Mouse (Mus musculus) stomach, embryonic 14.5 days (tissue): ENCODE results near the gene Ppp1r12c. TPM values are rescaled to one million over a fixed set of nuclear protein-coding genes. Genes with fewer than 3 reads are reported as not detected.

Experiments used
- ATAC-seq: fragments of 200-750 bp; cut with Nextera tagmentation; 2 replicates; pipeline ENCODE4 v1.8.0; 2017; ENCODE audit warnings: low read depth, moderate TSS enrichment; ENCODE audit not compliant: insufficient number of reproducible peaks, insufficient read depth, low FRiP score
- H3K27ac ChIP-seq: fragments of 300-500 bp; sonication (generic); 2 replicates; pipeline ENCODE4 v1.5.1; 2014; ENCODE audit warnings: mild to moderate bottlenecking, low read length, moderate library complexity, mixed read lengths
- H3K27me3 ChIP-seq: fragments of 300-500 bp; sonication (generic); 2 replicates; pipeline ENCODE4 v1.6.1; 2014; ENCODE audit warnings: low read length, control low read depth, mixed read lengths; ENCODE audit not compliant: control insufficient read depth, insufficient read depth
- H3K36me3 ChIP-seq: fragments of 300-500 bp; sonication (generic); 2 replicates; pipeline ENCODE4 v1.6.1; 2014; ENCODE audit warnings: mild to moderate bottlenecking, control low read depth, low read length, moderate library complexity, mixed read lengths; ENCODE audit not compliant: control insufficient read depth, insufficient read depth
- H3K4me1 ChIP-seq: fragments of 300-500 bp; sonication (generic); 2 replicates; pipeline ENCODE4 v1.6.1; 2014; ENCODE audit warnings: low read length, control low read depth, mixed read lengths; ENCODE audit not compliant: control insufficient read depth, insufficient read depth
- H3K4me2 ChIP-seq: fragments of 300-500 bp; sonication (generic); replicated peaks from 2 replicates; pipeline ENCODE4 v1.6.1; 2014; ENCODE audit warnings: low read depth, low read length, control low read depth
- H3K4me3 ChIP-seq: fragments of 300-500 bp; sonication (generic); 2 replicates; pipeline ENCODE4 v1.5.1; 2014; ENCODE audit warnings: low read depth, low read length, control low read depth
- H3K9ac ChIP-seq: fragments of 300-500 bp; sonication (generic); replicated peaks from 2 replicates; pipeline ENCODE4 v1.6.1; 2014; ENCODE audit warnings: low read depth, mild to moderate bottlenecking, control low read depth, low read length, moderate library complexity, mixed read lengths
- H3K9me3 ChIP-seq: fragments of 300-500 bp; sonication (generic); 2 replicates; pipeline ENCODE4 v1.6.1; 2016; ENCODE audit warnings: low read depth, low read length, control low read depth; ENCODE audit not compliant: control insufficient read depth
- WGBS: fragments of 180-500 bp; shearing (Covaris S2); extraction: QIAGEN DNeasy Blood & Tissue Kit; methylation state at CpG from one replicate; pipeline ENCODE4 v1.1.7; 2014; 5-methylcytosine and 5-hydroxymethylcytosine counted together
- polyA plus RNA-seq: library from polyadenylated mRNA; unstranded; fragments of >200 nt; fragmentation: Nextera tagmentation; extraction: Ambion mirVana; gene quantifications from 2 replicates; pipeline ENCODE4 v1.2.1, GENCODE M21; 2014

Gene Ppp1r12c
- polyA plus RNA-seq, 1 experiment from 2014 or later = 47.2 TPM

DNA sequence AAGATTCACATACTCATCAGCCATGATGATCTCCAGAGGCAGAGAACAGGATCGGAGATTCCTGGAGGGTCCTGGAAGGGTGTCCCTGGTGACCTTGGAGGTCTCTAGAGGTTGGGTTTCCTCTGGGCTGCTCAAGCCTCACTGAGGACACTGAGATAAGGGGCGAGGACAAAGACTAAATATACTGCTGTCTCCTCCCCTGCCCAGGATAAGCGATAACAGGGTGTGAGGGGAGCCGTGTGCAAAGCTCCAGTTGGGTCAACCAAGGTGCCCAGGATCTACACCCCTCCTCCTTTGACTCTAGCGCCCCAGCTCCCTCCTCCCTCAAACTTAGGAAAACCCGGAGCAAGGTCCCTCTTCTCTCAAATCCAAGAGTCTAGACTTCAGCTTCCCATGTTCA is 20.8 kb upstream of the Ppp1r12c start:
- no peak for ATAC-seq
- H3K9me3 ChIP-seq = no peaks in the 10 kb centered on the region
- WGBS = 72% methylated on average over 6 of the region's 6 CpGs
- H3K27me3 ChIP-seq = no peaks in the 10 kb centered on the region
- no peaks in the 10 kb centered on the region for H3K36me3 ChIP-seq
- no peak overlapping the region for H3K27ac ChIP-seq
- no peaks in the 10 kb centered on the region for H3K4me1 ChIP-seq
- H3K4me3 ChIP-seq = no peak overlapping the region
- no peak overlapping the region for H3K4me2 ChIP-seq
- no peak overlapping the region for H3K9ac ChIP-seq

DNA sequence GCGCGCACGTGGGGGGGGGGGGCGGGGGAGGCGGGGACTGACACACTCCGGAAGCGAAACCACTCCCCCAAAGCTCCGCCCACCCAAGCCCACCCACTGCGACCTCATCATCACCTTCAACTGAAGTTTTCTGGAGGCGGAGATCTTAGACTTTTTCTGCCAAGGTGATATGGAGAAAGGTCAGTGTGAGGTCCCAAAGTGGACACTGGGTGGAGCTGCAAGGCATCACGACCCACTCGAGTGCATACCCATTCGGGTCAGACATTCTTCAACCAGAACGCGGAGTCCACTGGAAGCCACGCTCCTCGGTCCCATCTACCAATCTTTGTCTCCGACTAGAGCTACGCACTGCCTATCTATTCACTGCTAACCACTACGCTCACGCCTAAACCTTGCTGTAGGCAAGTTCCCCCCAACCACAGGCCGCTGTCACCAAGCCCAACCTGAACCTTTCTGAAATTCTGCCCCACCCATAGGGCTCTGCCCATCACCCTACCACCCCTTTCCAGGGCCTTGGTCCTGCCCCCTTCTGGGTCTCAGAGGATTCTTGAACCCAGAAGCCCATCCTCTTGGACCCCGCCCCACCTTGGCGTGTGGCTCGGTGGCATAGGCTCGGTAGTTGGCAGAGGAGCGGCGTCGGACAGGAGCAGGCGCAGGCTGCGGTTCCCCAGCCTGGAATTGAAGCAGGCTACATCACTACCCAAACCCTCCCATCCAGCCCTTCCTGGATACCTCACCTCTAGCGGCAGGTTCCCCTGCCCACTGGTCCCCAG is 19.9 kb upstream of the Ppp1r12c start:
- Histone ChIP-seq H3K4me2 (peak overlapping the region; percentile 46), H3K9me3 (no peaks in the 10 kb centered on the region), H3K9ac (no peak overlapping the region), H3K27ac (no peak overlapping the region), H3K27me3 (no peaks in the 10 kb centered on the region), H3K4me1 (peaks cover 1% of the 10 kb centered on the region; the same call in 1 of the 2 replicates), H3K36me3 (no peaks in the 10 kb centered on the region), H3K4me3 (peak overlapping the region; percentile 11; the same call in 1 of the 2 replicates)
- ATAC-seq = no peak
- 32% methylated on average over 30 of the region's 32 CpGs for WGBS

DNA sequence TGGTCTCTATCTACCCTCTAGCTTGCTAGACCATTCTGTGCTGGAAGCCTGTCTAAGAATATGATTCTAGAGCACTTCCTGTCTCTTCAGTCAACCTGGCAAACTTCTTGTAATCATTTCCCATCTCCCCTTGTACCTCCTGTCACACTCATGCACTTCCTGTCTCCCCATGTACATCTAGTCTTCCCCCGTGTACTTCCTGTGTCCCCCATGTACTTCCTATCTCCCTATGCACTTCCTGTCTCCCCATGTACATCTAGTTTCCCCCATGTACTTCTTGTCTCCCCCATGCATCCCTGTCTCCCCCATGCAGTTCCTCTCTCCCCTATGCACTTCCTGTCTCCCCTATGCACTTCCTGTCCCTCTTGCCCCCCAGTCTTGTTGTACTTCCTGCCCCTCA is 17.0 kb upstream of the Ppp1r12c start:
- 71% methylated on average over 1 of the region's 1 CpGs for WGBS
- Histone ChIP-seq H3K4me1 (peaks cover 24% of the 10 kb centered on the region), H3K27ac (no peak overlapping the region)

DNA sequence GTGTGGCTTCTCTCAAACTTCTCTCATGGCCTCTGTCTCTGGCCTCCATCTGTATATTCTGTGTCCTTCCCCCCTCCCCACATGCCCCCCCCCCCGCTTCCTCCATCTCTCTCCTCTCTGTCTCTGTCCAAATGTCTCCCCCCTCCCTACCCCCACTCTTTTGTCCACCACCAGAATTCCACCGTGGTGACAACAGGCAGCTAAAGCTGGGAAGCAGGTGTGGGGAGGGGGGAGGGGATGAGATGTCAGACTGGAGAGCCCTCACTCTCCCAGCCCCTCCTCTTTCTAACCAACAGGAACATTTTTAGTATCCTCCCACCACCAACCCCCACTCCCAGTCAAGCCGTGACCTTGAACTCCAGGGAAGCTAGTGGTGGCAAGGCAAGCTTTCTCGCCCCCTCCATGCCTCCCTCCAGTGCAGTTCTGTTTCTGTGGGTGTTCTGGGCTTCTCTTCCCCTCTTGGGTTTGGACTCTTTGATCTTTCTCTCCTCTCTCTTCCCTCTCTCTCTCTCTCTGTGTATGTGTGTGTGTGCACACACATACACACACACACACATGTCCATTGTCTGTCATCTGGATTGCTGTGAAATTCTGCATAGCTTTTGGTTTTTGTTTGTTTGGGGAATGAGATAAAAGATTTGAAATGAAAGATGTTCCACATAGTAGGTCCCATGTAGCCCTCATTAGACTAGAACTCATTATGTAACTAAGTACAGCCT is 15.0 kb upstream of the Ppp1r12c start, which contains the start of gene Tnnt1:
Gene Tnnt1 (minus strand): TSS at position 51 of the 719 bp plus-strand sequence.
- ATAC-seq = no peak
- Histone ChIP-seq H3K4me3 (no peak within 1 kb of the TSS), H3K9ac (no peak within 1 kb of the TSS), H3K27ac (no peak within 1 kb of the TSS; the same call in 1 of the 2 replicates), H3K9me3 (no peaks in the 10 kb centered on the region), H3K36me3 (no peaks in the 10 kb centered on the region), H3K4me2 (no peak within 1 kb of the TSS), H3K4me1 (peaks cover 25% of the 10 kb centered on the region), H3K27me3 (no peaks in the 10 kb centered on the region)
- WGBS = 12% methylated on average over 4 of the region's 4 CpGs

More for the DNA sequence above, 17.0 kb upstream of the Ppp1r12c start:
- no peak for ATAC-seq
- Histone ChIP-seq H3K9ac (no peak overlapping the region), H3K4me2 (no peak overlapping the region), H3K27me3 (no peaks in the 10 kb centered on the region), H3K9me3 (no peaks in the 10 kb centered on the region), H3K36me3 (no peaks in the 10 kb centered on the region), H3K4me3 (no peak overlapping the region)

DNA sequence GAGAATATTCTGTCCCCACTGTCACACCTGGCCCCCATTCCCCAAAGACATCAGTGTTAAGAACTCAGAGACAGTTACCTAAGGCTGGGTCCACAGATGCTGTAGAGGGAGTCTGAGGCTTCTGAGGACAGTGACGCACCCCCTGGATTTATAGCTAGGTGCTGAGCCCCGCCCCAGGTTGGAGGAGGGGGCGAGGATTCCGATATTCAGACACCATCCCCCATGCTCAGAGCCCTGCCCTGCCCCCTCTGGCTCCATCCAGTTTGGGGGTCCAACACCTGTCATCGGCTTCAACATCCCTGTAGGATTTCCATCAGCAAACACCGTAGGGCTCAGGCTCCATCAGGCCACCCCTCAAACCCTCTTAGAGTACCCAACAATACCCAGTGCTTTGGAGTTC is 14.4 kb upstream of the Ppp1r12c start:
- Histone ChIP-seq H3K9ac (no peak overlapping the region), H3K36me3 (no peaks in the 10 kb centered on the region), H3K4me2 (no peak overlapping the region), H3K4me3 (no peak overlapping the region), H3K4me1 (peaks cover 25% of the 10 kb centered on the region), H3K27me3 (no peaks in the 10 kb centered on the region), H3K9me3 (no peaks in the 10 kb centered on the region), H3K27ac (no peak overlapping the region)
- ATAC-seq = no peak
- WGBS = 50% methylated on average over 6 of the region's 6 CpGs

DNA sequence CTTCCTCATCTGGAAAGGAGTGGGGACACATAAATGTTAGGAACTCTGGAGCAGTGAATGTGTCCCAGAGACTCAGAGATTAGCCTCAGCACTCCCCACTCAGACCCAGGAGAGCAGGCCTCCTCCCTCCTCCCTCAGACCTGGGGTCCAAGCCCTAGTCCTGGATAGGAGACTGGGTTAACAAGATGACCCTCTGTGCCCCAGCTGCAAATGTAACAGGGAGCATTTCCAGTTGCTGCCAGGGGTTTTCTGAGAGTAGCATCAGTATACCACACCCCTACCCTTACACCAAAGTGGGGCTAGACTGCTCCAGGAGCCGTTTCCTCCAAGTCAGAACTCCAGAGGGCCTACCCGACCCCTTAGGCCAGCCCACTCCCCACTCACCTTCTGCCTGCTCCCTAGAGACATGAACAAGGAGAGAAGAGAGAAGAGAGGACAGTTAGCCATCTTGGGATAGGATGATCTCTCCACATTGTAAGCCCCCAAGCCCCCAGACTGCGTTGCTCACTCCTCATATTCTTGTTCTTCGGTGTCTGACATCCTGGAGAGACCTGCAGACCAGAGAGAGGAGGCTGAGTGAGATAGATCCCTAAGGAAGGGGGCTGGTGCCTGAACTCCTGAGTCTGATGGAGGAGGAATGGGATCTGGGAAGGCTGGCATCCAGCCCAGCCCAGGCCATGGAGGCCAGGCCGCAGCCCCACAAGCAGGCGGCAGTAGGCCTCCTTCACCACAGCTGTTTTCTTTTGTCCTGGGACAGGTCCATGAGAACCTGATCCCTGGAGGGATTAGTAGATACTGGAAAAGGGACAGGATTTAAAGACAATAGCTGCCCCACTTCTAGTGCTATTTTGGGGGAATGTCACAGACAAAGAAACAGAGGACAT is 12.6 kb upstream of the Ppp1r12c start:
- Histone ChIP-seq H3K4me2 (0 out of 2 replicates have a peak overlapping the region, but pooled peaks have one; percentile 20), H3K4me3 (no peak overlapping the region)

DNA sequence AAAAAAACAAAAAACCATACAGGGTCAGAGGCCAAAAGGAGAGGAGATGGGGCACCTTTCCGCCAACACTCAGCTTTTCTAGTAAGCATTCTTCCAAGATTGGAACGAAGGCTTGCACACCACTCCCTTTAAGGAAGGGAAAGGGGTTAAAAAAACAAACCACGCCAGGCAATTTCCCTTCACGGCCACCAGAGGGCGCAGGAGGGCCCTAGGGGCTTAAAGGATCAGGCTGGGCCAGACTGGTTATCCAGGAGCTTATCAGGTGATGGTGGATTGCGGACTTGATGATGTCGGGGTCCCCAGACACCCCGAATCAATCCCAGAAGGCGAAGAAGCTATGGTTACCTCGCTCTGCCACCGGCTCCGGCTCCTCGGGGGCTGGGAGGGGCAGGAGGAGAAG is 11.8 kb upstream of the Ppp1r12c start:
- H3K27ac ChIP-seq = peak overlapping the region; percentile 87
- no peak overlapping the region for H3K9ac ChIP-seq
- peaks cover 29% of the 10 kb centered on the region for H3K4me1 ChIP-seq
- H3K4me2 ChIP-seq = 0 out of 2 replicates have a peak overlapping the region, but pooled peaks have one; percentile 20
- H3K9me3 ChIP-seq = no peaks in the 10 kb centered on the region
- 33% methylated on average over 13 of the region's 13 CpGs for WGBS
- H3K27me3 ChIP-seq = no peaks in the 10 kb centered on the region
- no peak overlapping the region for H3K4me3 ChIP-seq
- ATAC-seq = no peak
- H3K36me3 ChIP-seq = no peaks in the 10 kb centered on the region

More for the DNA sequence above, 12.6 kb upstream of the Ppp1r12c start:
- H3K4me1 ChIP-seq = peaks cover 29% of the 10 kb centered on the region
- no peaks in the 10 kb centered on the region for H3K9me3 ChIP-seq
- no peak overlapping the region; the same call in 1 of the 2 replicates for H3K9ac ChIP-seq
- no peaks in the 10 kb centered on the region for H3K27me3 ChIP-seq
- ATAC-seq = peak; percentile 73
- H3K36me3 ChIP-seq = no peaks in the 10 kb centered on the region
- H3K27ac ChIP-seq = peak overlapping the region; percentile 87
- WGBS = 47% methylated on average over 6 of the region's 6 CpGs
